Mouse (Mus musculus) thymus, postnatal 0 days (tissue): ENCODE data around the gene Kif22. TPM values are rescaled to one million over a fixed set of nuclear protein-coding genes. Genes with fewer than 3 reads are reported as not detected.

Source experiments
- DNase-seq: peaks from one replicate; pipeline ENCODE4 v3.0.0-alpha.2; 2015; ENCODE audit warnings: low spot score
- polyA plus RNA-seq: library from polyadenylated mRNA; unstranded; fragments of >200 nt; fragmentation: Nextera tagmentation; extraction: Ambion mirVana; gene quantifications from 2 replicates; pipeline ENCODE4 v1.2.1, GENCODE M21; 2015

Gene Kif22
- polyA plus RNA-seq, 1 experiment from 2014 or later = 133 TPM

GRCm38 (mm10) chr7:127018416-127019305 is 23.6 kb downstream of the Kif22 start:
- no peak for DNase-seq

- DNase-seq = no peak
Observed at GRCm38 (mm10) chr7:127017950-127018345, 24.3 kb downstream of the Kif22 start.

DNA sequence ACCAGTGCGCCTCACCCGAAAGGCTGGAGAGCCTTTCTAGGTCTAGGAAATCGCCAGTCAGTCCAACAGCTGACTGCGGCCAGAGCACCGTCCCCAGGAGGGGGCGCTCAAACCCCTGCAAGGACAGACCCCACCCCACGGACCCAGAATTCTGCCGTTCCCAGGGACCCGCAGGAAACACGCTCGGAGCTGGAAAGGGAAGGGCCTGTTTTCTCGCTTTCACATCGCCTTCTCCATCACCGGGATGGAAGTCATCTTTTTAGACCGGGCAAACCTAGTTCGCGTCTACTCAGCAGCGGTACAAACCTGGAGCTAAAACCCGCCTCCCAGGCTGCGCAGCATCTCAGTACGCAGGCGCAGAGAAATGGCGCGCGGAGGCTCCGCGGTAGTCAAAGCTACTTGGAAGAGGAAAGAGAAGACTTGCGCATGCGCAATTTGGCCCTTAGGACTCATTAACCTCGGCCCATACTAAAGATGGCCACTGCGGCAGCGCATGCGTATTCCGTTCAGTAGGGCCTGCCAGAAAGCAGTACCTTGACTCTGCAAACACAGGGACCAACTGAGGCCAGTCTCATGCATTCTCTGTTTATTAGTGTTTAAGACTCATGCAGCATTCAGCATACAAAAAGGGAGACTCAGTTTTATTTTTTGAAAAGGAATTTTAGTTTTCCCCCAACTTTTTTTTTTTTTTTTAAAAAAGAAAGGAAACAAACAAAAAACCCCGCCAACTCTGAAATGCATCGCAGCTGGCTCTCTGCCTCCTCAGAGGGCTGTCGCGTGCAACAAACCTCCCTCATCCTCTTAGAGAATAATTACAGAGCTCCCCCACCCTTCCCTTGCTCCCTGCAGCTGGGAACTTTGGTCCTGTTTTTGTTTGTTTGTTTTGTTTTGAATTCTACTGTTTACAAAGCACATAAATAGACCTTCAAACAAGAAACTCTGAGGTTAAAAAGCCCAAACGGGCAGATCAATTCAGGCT is 25.0 kb downstream of the Kif22 start, which contains the start of gene Pagr1a:
Gene Pagr1a (minus strand): TSS at position 382 of the 979 bp plus-strand sequence.
- peak; percentile 100 for DNase-seq

DNA sequence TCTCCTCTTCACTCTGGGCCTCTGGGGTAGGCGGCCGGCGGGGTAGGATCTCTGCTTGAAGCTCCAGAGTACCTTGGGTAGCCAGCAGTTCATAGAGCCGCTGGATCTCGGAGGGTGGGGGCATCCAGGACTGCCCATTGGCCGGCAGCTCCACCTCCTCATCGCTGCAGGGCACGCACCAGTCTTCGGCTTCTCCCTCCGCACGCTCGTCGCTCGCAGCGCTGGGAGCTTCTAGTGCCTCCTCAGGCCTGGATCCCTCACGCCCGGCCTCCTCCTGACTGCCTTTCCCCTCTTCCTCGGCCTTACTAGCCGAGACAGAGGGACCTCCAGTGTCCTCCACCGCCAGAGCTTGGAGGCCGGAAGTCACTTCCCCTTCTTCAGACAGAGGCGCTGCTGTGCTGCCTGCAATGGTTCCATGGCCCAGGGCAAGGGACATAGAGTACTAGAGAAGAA is 25.8 kb downstream of the Kif22 start:
- DNase-seq = no peak

- DNase-seq = no peak
Observed at GRCm38 (mm10) chr7:127016481-127016485, 26.0 kb downstream of the Kif22 start, which contains the start of gene Pagr1b. TSS of gene Pagr1b (minus strand) at chr7:127016484.

DNA sequence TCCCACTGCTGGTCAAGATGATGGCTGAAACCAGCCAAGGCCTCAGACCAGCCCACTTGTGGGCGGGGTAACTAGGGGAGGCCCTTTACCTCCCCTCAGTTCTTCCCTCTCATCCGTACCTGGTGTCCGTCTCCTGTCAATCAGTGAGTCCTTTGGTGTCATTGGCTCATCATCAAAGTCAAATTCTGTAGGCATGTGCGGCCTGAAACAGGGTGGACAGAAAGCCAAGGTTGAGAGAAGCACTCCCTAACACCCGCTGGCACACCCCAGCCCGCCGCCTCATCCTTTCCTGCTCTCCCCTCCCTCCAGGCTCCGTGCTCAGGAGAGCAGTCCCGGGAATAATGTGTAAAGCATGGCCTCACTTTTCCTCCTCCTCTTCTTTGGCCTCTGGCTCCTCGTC is 26.2 kb downstream of the Kif22 start:
- no peak for DNase-seq

- no peak for DNase-seq
Observed at GRCm38 (mm10) chr7:127014993-127015392, 27.3 kb downstream of the Kif22 start.

GRCm38 (mm10) chr7:127014320-127014719 is 28.0 kb downstream of the Kif22 start, which contains the start of gene Mvp:
TSS of gene Mvp (minus strand) at chr7:127014621.
- DNase-seq = peak; percentile 59

- DNase-seq = no peak
Observed at GRCm38 (mm10) chr7:127013385-127013784, 28.9 kb downstream of the Kif22 start.

- no peak for DNase-seq
Observed at GRCm38 (mm10) chr7:127012845-127013244, 29.4 kb downstream of the Kif22 start.

DNA sequence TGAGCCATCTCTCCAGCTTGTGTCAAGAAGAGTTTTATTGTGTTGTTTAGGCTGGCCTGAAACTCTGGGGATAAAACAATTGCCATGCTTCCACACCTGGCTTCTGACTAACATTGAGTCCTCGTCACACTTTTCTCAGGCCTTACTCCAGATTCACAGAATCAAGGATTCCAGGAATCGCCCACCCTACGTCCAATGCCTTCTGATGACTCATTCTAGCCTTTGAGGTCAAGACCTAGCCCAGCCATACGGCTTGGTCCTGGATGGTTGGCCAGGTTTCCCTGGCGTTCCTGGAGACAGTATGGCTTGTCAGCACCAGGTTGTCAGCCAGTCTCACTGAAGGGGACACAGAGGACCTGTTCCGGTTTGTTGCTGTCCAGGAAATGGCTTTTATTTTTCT is 29.9 kb downstream of the Kif22 start:
- no peak for DNase-seq

DNA sequence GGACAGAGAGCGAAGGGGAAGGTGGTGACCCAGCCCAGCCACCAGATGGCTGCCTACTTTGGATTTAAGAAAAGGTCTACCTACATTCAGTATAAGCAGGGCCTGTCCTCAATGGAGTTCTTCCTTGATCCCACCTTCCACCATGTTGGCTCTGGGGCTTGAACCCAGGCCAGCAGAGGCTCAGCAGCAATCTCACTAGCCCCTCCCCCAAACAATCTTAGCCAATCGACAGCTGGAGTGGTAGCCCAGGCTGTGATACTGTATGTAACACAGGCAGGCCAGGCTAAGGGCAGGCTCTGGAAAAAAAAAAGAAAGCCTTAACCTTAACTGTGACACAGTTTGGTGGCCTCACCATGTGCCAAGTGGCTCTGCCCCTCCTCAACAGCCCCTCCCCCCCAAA is 30.6 kb downstream of the Kif22 start:
- DNase-seq = no peak

- DNase-seq = no peak
Observed at GRCm38 (mm10) chr7:127011051-127011450, 31.2 kb downstream of the Kif22 start.

DNA sequence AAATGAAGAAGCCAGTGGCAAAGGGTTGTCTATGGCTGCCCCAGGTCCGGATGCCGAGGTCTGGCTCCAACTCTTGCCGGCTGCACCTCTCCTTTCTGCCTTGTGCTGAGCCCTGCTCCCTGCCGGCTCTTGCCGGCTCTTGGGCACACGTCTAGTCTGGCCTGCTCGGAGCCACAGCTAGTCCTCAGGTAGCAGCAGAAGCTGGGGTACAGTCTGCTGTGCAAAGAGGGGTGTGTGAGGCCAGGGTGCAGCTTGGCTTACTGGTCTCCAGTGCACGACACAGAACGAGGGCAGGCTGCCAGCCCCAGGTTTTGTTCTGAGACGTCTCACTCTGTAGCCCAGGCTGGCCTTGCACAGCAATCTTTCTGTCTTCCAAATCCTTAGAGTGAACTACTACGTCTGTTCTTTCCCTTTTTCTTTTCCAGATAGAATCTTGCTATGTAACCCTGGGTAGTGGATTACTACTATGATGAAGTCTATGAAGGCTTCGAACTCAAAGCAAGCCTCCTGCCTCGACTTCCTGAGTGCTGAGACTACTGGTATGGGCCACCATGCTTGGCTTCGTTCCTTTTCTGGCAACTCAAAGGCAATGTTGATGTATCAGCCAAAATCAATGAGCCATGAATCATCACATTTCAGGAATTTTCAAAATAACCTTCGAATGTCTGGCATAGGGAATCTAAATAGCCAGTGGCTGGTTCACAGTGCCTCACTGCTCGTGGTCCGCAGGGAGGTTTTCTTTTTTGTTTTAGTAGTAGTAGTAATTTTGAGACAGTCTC is 32.8 kb downstream of the Kif22 start:
- DNase-seq = no peak

DNA sequence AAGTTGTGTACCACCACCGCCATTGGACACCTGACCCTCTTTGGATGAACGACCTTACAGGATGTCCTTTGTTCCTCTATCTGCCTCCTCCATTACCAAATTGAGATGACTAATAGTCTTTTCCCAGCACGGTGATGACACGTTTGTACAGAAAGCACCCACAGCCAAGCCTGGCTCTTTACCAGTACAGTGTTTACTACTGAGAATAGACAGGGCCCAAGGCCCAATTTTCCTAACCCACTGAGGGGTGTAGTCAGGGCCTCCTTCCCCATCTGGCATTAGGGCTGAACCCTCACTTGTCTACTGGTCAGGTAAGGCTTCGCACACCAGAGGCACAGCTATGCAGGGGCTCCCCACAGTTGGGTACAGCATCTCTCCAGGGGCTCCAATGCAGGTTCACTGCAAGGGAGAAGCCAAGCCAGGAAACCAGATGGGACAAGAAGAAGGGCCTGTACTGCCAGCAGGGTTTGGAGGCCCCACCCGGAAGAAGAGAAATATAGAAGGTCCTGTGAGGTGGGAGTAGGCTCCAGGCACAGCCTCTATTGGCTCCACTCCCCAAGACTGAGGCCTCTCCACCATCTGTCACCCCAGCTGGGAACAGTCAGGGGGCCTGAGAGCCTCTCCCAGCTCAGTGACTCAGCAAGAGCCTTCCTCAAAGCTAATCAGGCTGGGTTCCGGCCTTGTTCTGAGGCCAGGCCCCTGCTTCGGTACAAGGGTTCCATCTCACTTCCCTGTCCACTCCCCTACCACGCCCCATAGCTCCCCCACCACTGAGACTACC is 33.8 kb downstream of the Kif22 start:
- peak; percentile 21 for DNase-seq

DNA sequence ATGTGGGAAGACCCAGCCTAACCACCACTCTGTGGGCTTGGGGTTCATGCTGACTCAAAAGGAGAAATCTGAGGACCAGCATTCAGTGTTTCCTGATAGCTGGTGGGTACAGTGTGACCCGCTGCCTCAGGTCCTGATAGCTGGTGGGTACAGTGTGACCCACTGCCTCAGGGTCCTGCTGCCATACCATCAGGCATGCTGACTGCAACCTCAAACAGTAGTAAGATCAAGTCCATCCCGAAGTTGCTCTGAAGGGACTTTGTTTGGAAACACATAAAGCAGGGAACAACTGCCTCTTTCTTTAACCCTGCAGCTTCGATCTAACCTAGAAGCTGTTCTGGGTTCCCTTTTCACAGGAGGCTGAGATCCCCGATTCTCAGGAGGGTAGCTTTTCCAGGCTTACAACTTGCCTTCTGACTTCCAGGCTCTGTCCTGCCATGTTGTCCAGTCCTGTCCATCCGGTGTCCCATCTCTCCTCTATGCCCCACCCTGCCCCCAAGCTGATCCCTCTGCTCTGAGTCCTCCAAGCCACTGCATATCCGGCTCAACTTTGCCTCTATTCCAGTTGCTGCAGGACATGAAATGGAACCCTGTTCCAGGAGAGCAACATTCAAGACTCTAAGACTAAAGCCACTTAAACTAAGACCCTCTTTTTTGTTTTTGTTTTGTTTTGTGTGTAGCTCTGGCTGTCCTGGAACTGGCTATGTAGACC is 34.8 kb downstream of the Kif22 start:
- DNase-seq = no peak

DNA sequence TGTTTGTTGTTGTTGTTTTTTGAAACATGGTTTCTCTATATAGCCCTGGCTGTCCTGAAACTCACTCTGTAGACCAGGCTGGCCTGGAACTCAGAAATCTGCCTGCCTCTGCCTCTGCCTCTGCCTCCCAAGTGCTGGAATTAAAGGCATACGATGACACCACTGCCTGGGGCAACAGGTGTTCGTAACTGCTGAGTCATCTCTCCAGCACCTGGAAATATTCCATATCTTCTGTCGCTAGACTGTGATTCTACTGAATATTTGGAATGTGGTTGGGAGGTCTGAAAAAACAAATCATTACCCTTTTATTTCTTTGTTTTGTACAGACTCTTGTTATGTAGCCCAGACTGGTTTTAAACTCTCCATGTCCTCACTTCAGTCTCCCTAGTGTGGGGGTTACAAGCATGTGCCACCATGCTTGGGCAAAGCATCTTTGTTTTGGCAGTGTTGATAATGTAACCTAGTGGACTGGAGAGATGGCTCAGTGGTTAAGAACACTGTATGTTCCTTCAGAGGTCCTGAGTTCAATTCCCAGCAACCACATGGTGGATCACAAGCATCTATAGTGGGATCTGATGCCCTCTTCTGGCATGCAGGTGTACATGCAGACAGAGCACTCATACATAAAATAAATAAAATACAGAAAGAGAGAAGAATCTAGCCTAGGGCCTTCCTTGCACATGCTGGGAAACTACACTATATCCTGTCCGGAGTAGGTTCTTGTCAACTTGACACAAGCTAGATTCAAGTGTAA is 38.0 kb downstream of the Kif22 start:
- no peak for DNase-seq

DNA sequence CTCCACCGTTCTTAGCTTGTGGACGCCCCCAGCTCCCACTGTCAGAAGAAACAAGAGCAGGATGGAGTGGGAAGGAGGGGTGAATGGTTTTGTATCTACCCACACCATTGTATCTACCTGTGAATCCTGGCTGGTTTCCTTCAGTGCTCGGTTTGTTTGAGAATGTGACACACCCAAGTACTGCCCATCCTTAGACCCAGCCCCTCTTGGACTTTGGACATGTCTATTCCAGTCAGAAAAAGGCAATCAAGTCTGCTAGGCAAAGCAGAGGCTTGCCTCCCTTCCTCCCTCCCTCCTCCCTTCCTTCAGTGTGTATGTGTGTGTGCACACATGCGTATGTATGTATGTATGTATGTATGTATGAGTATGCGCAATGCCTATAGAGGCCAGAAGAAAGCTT is 38.7 kb downstream of the Kif22 start:
- no peak for DNase-seq

DNA sequence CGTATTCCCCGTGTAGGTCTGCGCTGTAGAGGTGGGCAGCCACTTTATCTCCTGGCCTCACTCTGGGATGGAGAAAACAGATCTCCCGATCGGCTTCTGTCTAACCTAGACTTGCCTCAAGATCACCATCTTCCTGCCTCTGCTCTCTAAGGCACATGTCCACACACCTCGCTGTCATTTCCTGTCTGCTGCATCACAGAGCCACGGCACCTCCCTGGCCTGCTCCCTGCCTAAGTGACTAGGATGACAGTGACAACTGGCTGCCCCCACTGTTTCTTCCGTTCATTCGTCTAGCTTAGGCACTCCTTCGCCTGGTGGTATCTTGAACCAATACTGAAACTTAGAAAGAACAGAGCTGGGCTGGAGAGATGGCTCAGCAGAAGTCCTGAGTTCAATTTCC is 42.7 kb downstream of the Kif22 start:
- DNase-seq = peak; percentile 42

GRCm38 (mm10) chr7:126996449-126996848 is 45.8 kb downstream of the Kif22 start:
- DNase-seq = no peak
